Mouse (Mus musculus) neural tube, embryonic 15.5 days (tissue): ENCODE data around the gene Strn. TPM values are rescaled to one million over a fixed set of nuclear protein-coding genes. Genes with fewer than 3 reads are reported as not detected.

Experiments used
- polyA plus RNA-seq: library from polyadenylated mRNA; unstranded; fragments of >200 nt; fragmentation: Nextera tagmentation; extraction: Ambion mirVana; gene quantifications from 2 replicates; pipeline ENCODE4 v1.2.1, GENCODE M21; 2015

Strn gene
- polyA plus RNA-seq, 1 experiment from 2014 or later: 4.6 TPM

Other genes starting within 250 kb of the Strn start
- gene Vit, start 229.1 kb downstream of the Strn start, polyA plus RNA-seq: 9.6 and 10.3 TPM in 2 replicates
- gene Heatr5b, start 98.2 kb upstream of the Strn start, polyA plus RNA-seq: 17.5 and 17.7 TPM in 2 replicates
- gene Gpatch11, start 98.4 kb upstream of the Strn start, polyA plus RNA-seq: 61.3 and 67.3 TPM in 2 replicates
- gene Eif2ak2, start 145.4 kb upstream of the Strn start, polyA plus RNA-seq: 3.6 and 6.0 TPM in 2 replicates
- 0.13 TPM in 1 of 2 replicates, not detected in the other for gene Sult6b1, start 169.8 kb upstream of the Strn start, polyA plus RNA-seq
- 113 and 125 TPM in 2 replicates for gene Cebpzos, start 179.3 kb upstream of the Strn start, polyA plus RNA-seq
- 38.7 and 46.5 TPM in 2 replicates for gene Cebpz, start 199.9 kb upstream of the Strn start, polyA plus RNA-seq
- 67.0 and 68.2 TPM in 2 replicates for gene Ndufaf7, start 199.9 kb upstream of the Strn start, polyA plus RNA-seq